Mouse (Mus musculus) liver, postnatal 0 days (tissue): Measurements from ENCODE around the gene Tmem91.
"Not testable (repeated sequence)": the region's sequence is repeated elsewhere in the genome, so short reads cannot be mapped to it uniquely, and the experiment has no call there.

ENCODE experiments used
- CTCF ChIP-seq: sonication (generic); IDR thresholded peaks from 2 replicates; pipeline ENCODE4 v1.5.1; 2016; ENCODE audit warnings: antibody characterized with exemption, low read depth
- EP300 ChIP-seq: IDR thresholded peaks from 2 replicates; pipeline ENCODE4 v1.6.1; 2016; ENCODE audit warnings: antibody characterized with exemption, low read depth, mild to moderate bottlenecking

DNA sequence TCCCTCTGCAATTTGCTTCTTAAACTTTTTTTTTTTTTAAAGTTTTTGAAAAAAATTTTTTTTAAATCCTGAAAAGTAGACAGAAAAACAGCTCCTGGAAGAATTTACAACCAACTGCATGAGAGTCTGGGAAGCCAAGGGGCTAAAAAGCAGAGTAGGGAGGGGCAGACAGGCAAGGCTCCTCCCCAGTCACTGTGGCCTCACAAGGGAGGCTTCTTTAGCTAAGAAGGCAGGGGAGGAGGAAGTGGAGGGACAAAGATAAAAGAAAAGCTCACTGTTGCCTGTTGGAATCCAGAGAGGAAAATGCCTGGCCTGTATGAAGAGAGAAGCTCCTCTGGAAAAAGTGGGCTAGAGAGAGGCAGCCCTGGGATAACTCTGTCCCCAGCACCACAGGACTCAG is 46.8 kb upstream of the Tmem91 start:
- not testable (repeated sequence) for TF ChIP-seq CTCF, EP300
